Mouse (Mus musculus) heart, embryonic 15.5 days (tissue): ENCODE measurements at regions not wholly inside any gene's neighbourhood (a gene's known extent, or its start where the extent isn't known, plus 50 kb on each side); places are given as distances from the start of the nearest gene placed in this dataset.

Experiments
- ATAC-seq: fragments of 200-750 bp; cut with Nextera tagmentation; replicated peaks from 2 replicates; pipeline ENCODE4 v1.8.0; 2017; ENCODE audit warnings: low read depth, moderate TSS enrichment; ENCODE audit not compliant: insufficient number of reproducible peaks, insufficient read depth, low FRiP score
- H3K27ac ChIP-seq: fragments of 300-500 bp; sonication (generic); 2 replicates; pipeline ENCODE4 v1.5.1; 2015; ENCODE audit warnings: mild to moderate bottlenecking, inconsistent platforms
- H3K27me3 ChIP-seq: fragments of 300-500 bp; sonication (generic); 2 replicates; pipeline ENCODE4 v1.6.1; 2015; ENCODE audit warnings: inconsistent platforms
- H3K36me3 ChIP-seq: fragments of 300-500 bp; sonication (generic); 2 replicates; pipeline ENCODE4 v1.6.1; 2015; ENCODE audit warnings: mild to moderate bottlenecking, inconsistent platforms
- H3K4me1 ChIP-seq: fragments of 300-500 bp; sonication (generic); replicated peaks from 2 replicates; pipeline ENCODE4 v1.6.1; 2015; ENCODE audit warnings: inconsistent platforms
- H3K4me2 ChIP-seq: fragments of 300-500 bp; sonication (generic); 2 replicates; pipeline ENCODE4 v1.6.1; 2015; ENCODE audit warnings: inconsistent platforms, mild to moderate bottlenecking, moderate library complexity
- H3K4me3 ChIP-seq: fragments of 300-500 bp; sonication (generic); 2 replicates; pipeline ENCODE4 v1.5.1; 2015; ENCODE audit warnings: mild to moderate bottlenecking, inconsistent platforms
- H3K9ac ChIP-seq: fragments of 300-500 bp; sonication (generic); 2 replicates; pipeline ENCODE4 v1.6.1; 2015; ENCODE audit warnings: mild to moderate bottlenecking, inconsistent platforms
- H3K9me3 ChIP-seq: fragments of 300-500 bp; sonication (generic); replicated peaks from 2 replicates; pipeline ENCODE4 v1.6.1; 2016; ENCODE audit warnings: inconsistent platforms
- WGBS: fragments of 180-500 bp; shearing (Covaris S2); methylation state at CpG from one replicate; pipeline ENCODE4 v1.1.7; 2015; ENCODE audit warnings: mixed read lengths; 5-methylcytosine and 5-hydroxymethylcytosine counted together

DNA sequence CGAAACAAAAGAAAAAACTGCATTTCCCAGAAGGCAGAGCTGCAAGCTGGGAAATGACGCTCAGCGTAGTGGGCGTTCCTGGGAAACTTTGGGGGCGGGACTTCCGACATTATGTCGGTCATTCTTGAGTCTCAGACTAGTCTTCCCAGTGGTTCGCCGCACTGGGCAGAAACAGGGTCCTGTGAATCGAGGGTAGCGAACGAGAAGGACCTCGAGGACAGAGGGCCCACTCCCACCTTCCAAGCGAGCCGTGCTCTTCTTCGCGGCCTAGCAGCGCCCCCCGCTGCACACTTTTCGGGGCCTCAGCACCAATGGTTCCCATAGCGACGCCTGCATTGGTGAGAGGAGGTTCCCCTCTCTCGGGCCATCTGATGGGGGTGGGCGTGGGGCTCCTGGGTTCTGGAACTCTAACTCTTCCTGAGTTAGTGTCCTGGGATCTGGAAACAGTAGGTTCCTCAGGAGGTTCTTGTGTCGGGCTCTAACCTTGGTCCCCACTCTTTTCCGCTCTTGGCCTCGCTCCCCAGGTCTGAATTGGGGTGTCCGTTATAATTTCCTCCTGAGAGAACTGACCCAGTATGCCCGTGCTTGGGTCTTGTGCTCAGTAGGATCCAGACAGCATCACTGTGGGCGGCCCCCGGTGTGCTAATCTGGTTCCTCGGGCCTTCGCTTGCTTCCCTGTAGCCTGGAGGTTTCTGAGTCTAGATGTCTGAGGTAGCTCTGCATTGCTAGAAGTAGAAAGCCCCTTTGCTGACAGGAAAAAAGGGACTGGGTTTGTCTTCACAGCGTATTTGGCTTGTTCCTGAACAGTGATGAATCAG, 52.8 kb upstream of the Gramd1a start:
- ATAC-seq = peak; percentile 70; the same call in 1 of the 2 replicates
- Histone ChIP-seq H3K36me3 (no peaks in the 10 kb centered on the region), H3K27me3 (no peaks in the 10 kb centered on the region), H3K4me1 (0 out of 2 replicates have a peak, but pooled peaks cover 2% of the 10 kb centered on the region), H3K4me3 (peak overlapping the region; percentile 78), H3K27ac (no peak overlapping the region), H3K4me2 (peak overlapping the region; percentile 70), H3K9ac (peak overlapping the region; percentile 77), H3K9me3 (no peaks in the 10 kb centered on the region)
- WGBS = 31% methylated on average over 34 of the region's 34 CpGs

DNA sequence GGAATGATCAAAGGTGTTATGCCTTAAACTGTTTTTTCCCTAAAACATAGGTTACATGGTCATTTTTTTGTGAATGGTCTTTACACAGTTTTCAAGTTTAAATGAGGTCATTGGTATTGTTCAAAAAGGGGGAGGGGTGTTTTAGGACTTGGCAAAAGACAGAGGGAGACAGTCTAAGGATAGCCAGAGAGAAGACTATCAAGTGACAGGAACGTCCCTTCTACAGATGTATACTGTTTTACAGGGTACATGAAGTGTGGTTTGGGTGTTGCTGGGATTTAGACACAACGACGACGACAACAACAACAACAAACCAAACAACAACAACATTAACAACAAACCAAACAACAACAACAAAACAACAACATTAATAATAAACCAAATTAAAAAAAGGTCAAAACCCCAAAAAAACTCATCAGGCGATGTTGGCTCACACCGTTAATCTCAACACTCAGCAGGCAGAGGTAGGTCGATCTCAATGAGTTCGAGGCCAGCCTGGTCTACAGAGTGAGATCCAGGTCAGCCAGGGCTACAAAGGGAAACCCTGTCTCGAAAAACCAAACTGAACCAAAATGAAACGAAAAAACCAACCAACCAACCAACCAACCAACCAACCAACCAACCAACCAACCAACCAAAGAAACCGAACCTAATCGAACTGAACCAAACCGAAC, 52.0 kb upstream of the Gramd1a start:
- Histone ChIP-seq H3K27ac (no peak overlapping the region), H3K27me3 (no peaks in the 10 kb centered on the region), H3K4me3 (peak overlapping the region; percentile 78), H3K9me3 (no peaks in the 10 kb centered on the region), H3K4me2 (peak overlapping the region; percentile 70), H3K9ac (no peak overlapping the region), H3K36me3 (no peaks in the 10 kb centered on the region), H3K4me1 (0 out of 2 replicates have a peak, but pooled peaks cover 2% of the 10 kb centered on the region)
- 63% methylated on average over 13 of the region's 13 CpGs for WGBS
- ATAC-seq = no peak
